Mouse (Mus musculus) liver, embryonic 14 days (tissue): Measurements from ENCODE around the gene Ube2k. TPM values are rescaled to one million over a fixed set of nuclear protein-coding genes. Genes with fewer than 3 reads are reported as not detected.

ENCODE experiments used
- polyA plus RNA-seq: library from polyadenylated mRNA; depleted of rRNA; stranded (reverse); fragments of >200 nt; gene quantifications from 2 replicates; pipeline ENCODE4 v1.2.3, GENCODE M21; 2012; rRNA removed

Gene Ube2k
- 64.8 and 70.9 TPM in 2 replicates for polyA plus RNA-seq

DNA sequence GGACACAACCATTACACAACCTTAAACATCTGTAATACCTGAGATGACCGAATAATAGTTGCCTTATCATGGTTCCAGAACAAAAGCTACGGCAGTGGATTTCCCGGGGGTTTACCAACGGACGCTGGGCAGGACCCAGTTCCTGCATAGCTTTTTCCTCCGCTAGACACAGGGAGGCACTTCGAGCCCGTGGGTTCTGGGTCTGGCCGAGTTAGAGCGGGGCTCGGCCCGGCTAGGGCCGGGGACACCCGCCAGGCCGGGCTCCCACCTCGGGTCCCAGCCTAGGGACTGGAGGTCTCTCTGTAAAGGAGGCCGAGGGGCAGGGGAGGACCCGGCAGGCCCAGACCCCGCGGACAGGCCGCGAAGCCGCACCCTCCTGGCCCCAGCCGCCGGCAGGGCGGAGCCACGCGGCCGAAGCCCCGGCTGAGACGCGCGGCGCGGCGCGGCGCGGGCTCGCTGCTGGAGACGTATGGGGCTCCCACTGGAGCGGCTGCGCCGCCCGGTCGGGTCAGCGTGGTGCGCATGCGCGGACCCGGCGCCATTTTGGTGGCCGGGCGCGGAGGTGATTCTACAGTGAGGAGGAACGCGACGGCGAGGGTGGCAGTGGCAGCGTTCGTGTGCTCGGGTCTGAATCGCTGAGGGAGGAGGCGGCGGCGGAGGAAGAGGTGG, at the start of gene Ube2k, which contains the start of gene Smim14:
TSS of gene Ube2k (plus strand) at position 483 of the 669 bp plus-strand sequence.
TSS of gene Smim14 (minus strand) at position 434 of the 669 bp plus-strand sequence.

DNA sequence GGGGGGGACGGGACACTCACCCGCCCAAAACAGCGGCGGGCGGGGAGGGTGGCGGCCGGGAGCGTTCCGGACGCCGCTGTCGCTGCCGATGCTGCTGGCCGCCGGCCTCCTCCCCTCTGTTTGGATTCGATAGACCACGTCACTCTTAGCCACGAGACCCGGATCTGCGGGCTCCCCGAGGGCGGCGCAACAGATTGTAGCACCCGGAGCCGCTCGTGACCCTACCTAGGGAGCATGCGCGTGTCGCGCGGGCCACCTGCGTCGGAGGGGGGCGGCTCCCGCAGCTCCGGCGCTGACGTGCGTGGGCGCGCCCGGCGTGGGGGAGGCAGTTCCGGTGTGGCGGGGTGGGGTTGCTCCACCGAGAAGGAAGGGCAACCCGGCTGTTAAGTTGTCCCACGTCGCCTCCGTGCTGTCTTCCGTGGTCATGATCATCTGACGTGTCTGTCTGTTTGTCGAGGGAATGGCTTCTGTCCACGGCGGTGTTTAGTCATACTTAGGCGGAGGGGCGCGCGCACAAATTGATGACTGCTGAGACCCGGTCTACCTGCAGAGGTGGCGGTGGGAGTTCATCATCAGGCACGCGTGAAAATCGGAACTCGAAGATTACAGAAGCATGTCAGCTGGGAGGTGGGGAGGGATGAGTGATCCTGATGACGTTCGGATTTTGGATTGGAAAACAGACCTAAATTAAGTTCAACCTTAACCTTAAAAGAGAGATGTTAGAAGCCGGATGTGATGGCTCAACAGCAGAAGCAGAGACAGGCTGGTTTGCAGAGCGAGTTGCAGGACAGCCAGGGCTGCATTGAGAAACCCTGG, 44.1 kb upstream of the Ube2k start, which contains the start of gene Gm43552:
TSS of gene Gm43552 (minus strand) at position 118 of the 816 bp plus-strand sequence.

Other genes starting within 250 kb of the Ube2k start
- 18.9 and 19.8 TPM in 2 replicates for gene Rfc1, start 201.6 kb upstream of the Ube2k start, polyA plus RNA-seq
- 4.2 and 4.9 TPM in 2 replicates for gene Klb, start 188.9 kb upstream of the Ube2k start, polyA plus RNA-seq
- gene Rpl9, start 145.8 kb upstream of the Ube2k start, polyA plus RNA-seq = 758 and 830 TPM in 2 replicates
- 22.6 and 25.0 TPM in 2 replicates for gene Lias, start 145.7 kb upstream of the Ube2k start, polyA plus RNA-seq
- 6.9 and 7.5 TPM in 2 replicates for gene Ugdh, start 101.3 kb upstream of the Ube2k start, polyA plus RNA-seq
- gene Gm43552, start 44.4 kb upstream of the Ube2k start, polyA plus RNA-seq = not detected in 2 replicates
- gene Smim14, start within 50 bp of the Ube2k start, polyA plus RNA-seq = 13.1 and 16.0 TPM in 2 replicates
- gene Pds5a, start 161.0 kb downstream of the Ube2k start, polyA plus RNA-seq = 30.0 and 38.1 TPM in 2 replicates
- 7.1 and 8.4 TPM in 2 replicates for gene N4bp2, start 226.3 kb downstream of the Ube2k start, polyA plus RNA-seq